Comparison of ENCODE assay signal across 8 mouse cellular contexts in genomic region chrY:1246117-1246516, GRCm38 (mm10). TPM values are rescaled to one million over a fixed set of nuclear protein-coding genes. Genes with fewer than 3 reads are reported as not detected.
A peak's percentile ranks its signal among the peaks of the same experiment; 100 is the strongest.
DNase-seq lines count a peak whose midpoint lies in the region; ATAC-seq and TF ChIP-seq lines count a peak whose summit lies in the region.

No protein-coding gene starts in this region.

- H3K4me2 ChIP-seq in forebrain, embryonic 14.5 days (ENCODE audit: low read length) = peak overlapping the region; percentile 18; the same call in 1 of the 2 replicates
- H3K4me2 ChIP-seq in forebrain, embryonic 13.5 days = no peak overlapping the region
- H3K4me2 ChIP-seq in hindbrain, embryonic 15.5 days = peak overlapping the region; percentile 39
- H3K4me2 ChIP-seq in neural tube, embryonic 14.5 days (ENCODE audit: low read depth, low read length) = no peak overlapping the region

- H3K27me3 ChIP-seq in forebrain, embryonic 14.5 days (replicated peaks; ENCODE audit: control insufficient read depth, insufficient read depth, low read length) = no peaks in the 10 kb centered on the region
- H3K27me3 ChIP-seq in forebrain, embryonic 13.5 days = no peaks in the 10 kb centered on the region
- H3K27me3 ChIP-seq in liver, adult 2 months (ENCODE audit: control insufficient read depth, insufficient read depth, low read length) = no peaks in the 10 kb centered on the region
- H3K27me3 ChIP-seq in hindbrain, embryonic 15.5 days = no peaks in the 10 kb centered on the region
- no peaks in the 10 kb centered on the region for H3K27me3 ChIP-seq in neural tube, embryonic 14.5 days (ENCODE audit: control insufficient read depth, insufficient read depth, low read length)

- no peak for DNase-seq in forebrain, embryonic 14.5 days (ENCODE audit: low spot score)
- no peak for DNase-seq in liver, adult 2 months (ENCODE audit: extremely low read depth, low read depth, low spot score)
- DNase-seq in liver = no peak
- no peak for DNase-seq in left cerebral cortex, adult 2 months (ENCODE audit: extremely low spot score in 1 of 2, low spot score in 2 of 2)

- no peak for TF ChIP-seq POLR2A in liver, adult 2 months (IDR thresholded peaks at IDR 0.05; ENCODE audit: extremely low read depth, insufficient read depth, low read length)

- H3K79me2 ChIP-seq in liver, adult 2 months (ENCODE audit: control insufficient read depth, insufficient read depth, low read length) = no peaks in the 10 kb centered on the region; the same call in 1 of the 2 replicates

- H3K9me3 ChIP-seq in forebrain, embryonic 14.5 days (replicated peaks; ENCODE audit: control insufficient read depth, low read length) = no peaks in the 10 kb centered on the region
- no peaks in the 10 kb centered on the region for H3K9me3 ChIP-seq in forebrain, embryonic 13.5 days (replicated peaks)
- H3K9me3 ChIP-seq in hindbrain, embryonic 15.5 days = no peaks in the 10 kb centered on the region
- no peaks in the 10 kb centered on the region for H3K9me3 ChIP-seq in neural tube, embryonic 14.5 days (ENCODE audit: control insufficient read depth, low read length)

- no peaks in the 10 kb centered on the region for H3K36me3 ChIP-seq in forebrain, embryonic 14.5 days (ENCODE audit: control insufficient read depth, insufficient read depth, low read length)
- H3K36me3 ChIP-seq in forebrain, embryonic 13.5 days (ENCODE audit: poor library complexity, severe bottlenecking) = no peaks in the 10 kb centered on the region
- no peaks in the 10 kb centered on the region for H3K36me3 ChIP-seq in liver, adult 2 months (ENCODE audit: control insufficient read depth, insufficient read depth, low read length)
- no peaks in the 10 kb centered on the region for H3K36me3 ChIP-seq in hindbrain, embryonic 15.5 days
- no peaks in the 10 kb centered on the region for H3K36me3 ChIP-seq in neural tube, embryonic 14.5 days (ENCODE audit: control insufficient read depth, insufficient read depth, low read length)

- H3K4me3 ChIP-seq in forebrain, embryonic 14.5 days (ENCODE audit: low read depth, low read length) = no peak overlapping the region; the same call in 1 of the 2 replicates
- no peak overlapping the region for H3K4me3 ChIP-seq in forebrain, embryonic 13.5 days
- peak overlapping the region; percentile 70; the same call in 1 of the 2 replicates for H3K4me3 ChIP-seq in liver, adult 2 months (ENCODE audit: insufficient read depth, low read depth, low read length)
- peak overlapping the region; percentile 45 for H3K4me3 ChIP-seq in hindbrain, embryonic 15.5 days
- peak overlapping the region; percentile 35; the same call in 1 of the 2 replicates for H3K4me3 ChIP-seq in neural tube, embryonic 14.5 days (ENCODE audit: low read depth, low read length)
- no peak overlapping the region for H3K4me3 ChIP-seq in left cerebral cortex, adult 2 months

- H3K27ac ChIP-seq in forebrain, embryonic 14.5 days (ENCODE audit: low read depth, low read length) = no peak overlapping the region
- no peak overlapping the region for H3K27ac ChIP-seq in forebrain, embryonic 13.5 days
- H3K27ac ChIP-seq in liver, adult 2 months (replicated peaks; ENCODE audit: insufficient read depth, low read depth, low read length) = no peak overlapping the region
- H3K27ac ChIP-seq in hindbrain, embryonic 15.5 days (replicated peaks) = no peak overlapping the region
- no peak overlapping the region for H3K27ac ChIP-seq in neural tube, embryonic 14.5 days (ENCODE audit: low read depth, low read length)
- no peak overlapping the region for H3K27ac ChIP-seq in left cerebral cortex, adult 2 months

- H3K9ac ChIP-seq in forebrain, embryonic 14.5 days (ENCODE audit: low read length) = no peak overlapping the region
- no peak overlapping the region for H3K9ac ChIP-seq in forebrain, embryonic 13.5 days
- no peak overlapping the region for H3K9ac ChIP-seq in liver, adult 2 months (ENCODE audit: low read depth, low read length)
- no peak overlapping the region for H3K9ac ChIP-seq in hindbrain, embryonic 15.5 days
- no peak overlapping the region for H3K9ac ChIP-seq in neural tube, embryonic 14.5 days (replicated peaks; ENCODE audit: low read depth, low read length)

- intact Hi-C loops in left cerebral cortex, adult 2 months (cut with DNase I) = no loop called here

- no CpG with 5 or more reads among the region's 6 CpGs for WGBS in forebrain, embryonic 14.5 days
- WGBS in forebrain, embryonic 13.5 days = 36% methylated on average over 4 of the region's 6 CpGs
- WGBS in liver, adult 2 months = 50% methylated on average over 6 of the region's 6 CpGs
- WGBS in hindbrain, embryonic 15.5 days = 16% methylated on average over 4 of the region's 6 CpGs
- 68% methylated on average over 6 of the region's 6 CpGs for WGBS in neural tube, embryonic 14.5 days

- no peak for TF ChIP-seq CTCF in liver, adult 2 months (IDR thresholded peaks at IDR 0.05; ENCODE audit: low read depth, low read length)
- TF ChIP-seq CTCF in left cerebral cortex, adult 2 months (IDR thresholded peaks at IDR 0.05) = no peak

- no peak for ATAC-seq in forebrain, embryonic 14.5 days
- no peak for ATAC-seq in forebrain, embryonic 13.5 days
- no peak for ATAC-seq in hindbrain, embryonic 15.5 days (ENCODE audit: low FRiP score, low read depth)
- no peak for ATAC-seq in neural tube, embryonic 14.5 days (ENCODE audit: low read depth)
- no peak for ATAC-seq in cerebellum, adult (ENCODE audit: insufficient number of reproducible peaks, low FRiP score, low TSS enrichment)

- no peaks in the 10 kb centered on the region for H3K4me1 ChIP-seq in forebrain, embryonic 14.5 days (ENCODE audit: control insufficient read depth, insufficient read depth, low read length)
- H3K4me1 ChIP-seq in forebrain, embryonic 13.5 days = no peaks in the 10 kb centered on the region
- H3K4me1 ChIP-seq in liver, adult 2 months (ENCODE audit: control insufficient read depth, insufficient read depth, low read length) = no peaks in the 10 kb centered on the region
- H3K4me1 ChIP-seq in hindbrain, embryonic 15.5 days (replicated peaks) = no peaks in the 10 kb centered on the region
- H3K4me1 ChIP-seq in neural tube, embryonic 14.5 days (ENCODE audit: control insufficient read depth, insufficient read depth, low read length) = no peaks in the 10 kb centered on the region

RNA-seq across cellular contexts. Expression of gene Uty, which starts 0.6 kb away (rescaled TPM):
- 15.4 and 17.6 TPM in 2 replicates for polyA plus RNA-seq in forebrain, embryonic 14.5 days (2014; fragmentation: Nextera tagmentation; extraction: Ambion mirVana)
- 9.1 and 15.2 TPM in 2 replicates for polyA plus RNA-seq in forebrain, embryonic 13.5 days (2015; fragmentation: Nextera tagmentation; extraction: Ambion mirVana)
- not detected in 2 replicates for total RNA-seq in liver, adult 2 months (2014; rRNA removed)
- not detected in 2 replicates for polyA plus RNA-seq in liver, adult 2 months (2012; rRNA removed)
- polyA plus RNA-seq in hindbrain, embryonic 15.5 days (2015; fragmentation: Nextera tagmentation; extraction: Ambion mirVana) = 7.6 and 8.2 TPM in 2 replicates
- 24.1 TPM in 1 of 2 replicates, not detected in the other for polyA plus RNA-seq in neural tube, embryonic 14.5 days (2014; fragmentation: Nextera tagmentation; extraction: Ambion mirVana)
- 10 to 100 TPM in 1 of 2 experiments, not detected in 1; 25.1 TPM for total RNA-seq in left cerebral cortex, adult 2 months (2021)

RNA-seq across cellular contexts. Expression of gene Ddx3y, which starts 40.3 kb away (rescaled TPM):
- polyA plus RNA-seq in forebrain, embryonic 14.5 days (2014; fragmentation: Nextera tagmentation; extraction: Ambion mirVana) = 22.5 and 26.0 TPM in 2 replicates
- polyA plus RNA-seq in forebrain, embryonic 13.5 days (2015; fragmentation: Nextera tagmentation; extraction: Ambion mirVana) = 17.7 and 21.4 TPM in 2 replicates
- 0.07 TPM in 1 of 2 replicates, not detected in the other for total RNA-seq in liver, adult 2 months (2014; rRNA removed)
- polyA plus RNA-seq in liver, adult 2 months (2012; rRNA removed) = not detected in 2 replicates
- polyA plus RNA-seq in hindbrain, embryonic 15.5 days (2015; fragmentation: Nextera tagmentation; extraction: Ambion mirVana) = 15.8 and 18.2 TPM in 2 replicates
- polyA plus RNA-seq in neural tube, embryonic 14.5 days (2014; fragmentation: Nextera tagmentation; extraction: Ambion mirVana) = 37.4 TPM in 1 of 2 replicates, not detected in the other
- 10 to 100 TPM in 1 of 2 experiments, not detected in 1; 50.4 TPM for total RNA-seq in left cerebral cortex, adult 2 months (2021)

Comparison
In these comparisons a context has a peak if more than half of its experiments do, and no peak if none do; other contexts are left out.
1. H3K4me2 ChIP-seq: peak in forebrain, embryonic 14.5 days (single experiment) and hindbrain, embryonic 15.5 days (single experiment); none in forebrain, embryonic 13.5 days (single experiment) and neural tube, embryonic 14.5 days (single experiment).
2. H3K4me3 ChIP-seq: peak in liver, adult 2 months (single experiment), hindbrain, embryonic 15.5 days (single experiment) and neural tube, embryonic 14.5 days (single experiment); none in forebrain, embryonic 14.5 days (single experiment), forebrain, embryonic 13.5 days (single experiment) and left cerebral cortex, adult 2 months (single experiment).